Mouse (Mus musculus) brain, adult 2 months (tissue): ENCODE results near the gene Myh3.

Experiments used
- DNase-seq: peaks from one replicate; pipeline ENCODE4 v3.0.0; 2011; ENCODE audit warnings: low read depth, low spot score

The Myh3 gene

DNA sequence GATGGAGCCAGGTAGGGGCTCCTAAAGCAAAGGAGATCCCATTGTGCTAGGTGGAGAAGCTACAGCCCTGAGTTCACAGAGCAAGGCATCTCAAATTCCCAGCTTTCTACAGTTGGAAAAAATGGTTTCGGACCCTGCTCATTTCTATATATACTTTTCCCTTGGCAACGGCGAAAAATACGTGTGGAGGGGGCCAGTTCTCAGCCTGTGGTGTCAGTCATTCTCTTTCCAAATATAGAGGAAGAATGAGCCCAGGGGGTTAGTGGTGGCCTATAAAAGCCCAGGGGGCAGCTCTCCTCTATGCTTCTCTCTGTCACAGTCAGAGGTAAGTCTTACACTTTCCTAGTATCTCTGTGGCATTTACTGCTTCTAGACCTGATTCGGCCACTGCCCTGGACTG is at the start of gene Myh3:
Myh3 (plus strand) TSS at position 301 of the 400 bp plus-strand sequence.
- no peak for DNase-seq

GRCm38 (mm10) chr11:67030904-67031602 is 47.0 kb upstream of the Myh3 start:
- no peak for DNase-seq

DNA sequence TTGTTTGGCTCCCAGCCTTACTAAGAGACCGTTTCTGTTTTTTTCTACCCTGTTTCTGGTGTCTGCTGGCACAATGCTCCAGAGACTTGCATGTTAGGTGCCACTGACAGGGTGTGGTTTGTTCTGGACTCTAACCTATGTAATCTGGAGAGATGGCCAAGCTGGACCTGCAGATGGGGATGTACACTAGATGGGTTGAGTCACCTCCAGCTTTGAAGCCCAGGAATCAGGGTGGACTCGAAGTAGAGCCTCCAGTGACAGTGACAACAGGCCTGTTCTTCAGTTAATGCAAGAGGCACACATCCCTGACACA is 46.5 kb upstream of the Myh3 start:
- no peak for DNase-seq

DNA sequence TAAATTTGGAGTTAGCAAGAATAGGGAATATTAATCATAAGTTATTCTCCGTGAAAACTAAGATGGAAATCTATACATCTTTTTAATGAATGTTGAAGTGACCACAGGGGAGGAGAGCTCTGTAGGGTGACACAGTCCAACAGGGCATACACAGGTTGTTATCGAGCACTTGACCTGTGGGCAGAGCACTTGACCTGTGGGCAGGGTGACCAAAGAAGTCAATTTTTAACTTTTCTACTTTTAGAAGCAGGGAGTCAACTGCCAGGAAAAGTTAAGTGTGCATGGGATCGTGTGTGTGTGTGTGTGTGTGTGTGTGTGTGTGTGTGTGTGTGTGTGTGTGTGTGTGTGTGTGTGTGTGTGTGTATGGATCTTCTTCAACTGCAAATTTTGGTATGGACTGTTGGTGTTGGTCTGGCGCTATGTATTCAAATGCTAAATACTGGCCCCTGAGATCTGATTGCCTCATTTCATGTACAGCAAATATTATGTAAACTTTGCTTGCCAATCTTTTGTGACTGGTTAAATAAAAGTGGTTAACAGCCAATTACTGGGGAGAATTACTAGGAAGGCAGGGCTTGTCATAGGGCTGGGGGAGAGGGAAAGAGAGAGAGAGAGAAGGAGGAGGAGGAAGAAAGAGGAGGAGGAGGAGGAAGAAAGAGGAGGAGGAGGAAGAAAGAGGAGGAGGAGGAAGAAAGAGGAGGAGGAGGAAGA is 43.2 kb upstream of the Myh3 start:
- DNase-seq: no peak

DNA sequence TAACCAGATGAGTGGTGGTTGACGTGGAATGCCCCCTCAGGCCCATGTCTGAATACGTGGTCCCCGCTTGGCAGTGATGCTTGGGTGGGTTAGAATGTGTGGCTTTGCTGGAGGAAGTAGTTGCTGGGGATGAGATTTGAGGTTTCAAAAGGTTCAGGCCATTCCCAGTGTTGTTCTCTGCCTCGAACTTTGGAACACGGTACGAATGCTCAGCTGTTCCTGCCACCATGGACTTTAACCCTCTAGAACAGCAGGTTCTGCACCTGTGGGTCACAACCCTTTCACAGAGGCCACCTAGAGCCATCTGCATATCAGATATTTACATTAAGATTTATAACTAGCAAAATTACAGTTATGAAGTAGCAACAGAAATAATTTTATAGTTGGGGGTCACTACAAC is 41.9 kb upstream of the Myh3 start:
- no peak for DNase-seq

DNA sequence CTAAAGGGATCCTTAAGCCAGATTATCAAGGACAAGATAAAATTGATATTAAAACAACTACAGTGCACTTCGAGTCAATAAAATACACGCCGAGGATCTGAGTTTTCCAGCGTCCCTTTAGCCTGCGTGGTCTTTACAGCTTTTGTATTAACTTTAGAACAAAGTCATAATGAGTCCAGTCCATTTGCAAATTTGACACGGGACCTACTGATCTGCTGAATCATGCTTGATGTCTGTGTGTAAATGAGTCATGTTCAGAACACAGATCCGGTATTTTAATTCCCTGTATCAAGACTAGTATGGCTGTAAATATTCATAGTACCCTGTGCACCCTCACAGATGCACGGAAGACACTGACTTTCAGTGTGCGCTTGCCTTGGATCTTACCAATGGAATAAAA is 41.2 kb upstream of the Myh3 start:
- no peak for DNase-seq

DNA sequence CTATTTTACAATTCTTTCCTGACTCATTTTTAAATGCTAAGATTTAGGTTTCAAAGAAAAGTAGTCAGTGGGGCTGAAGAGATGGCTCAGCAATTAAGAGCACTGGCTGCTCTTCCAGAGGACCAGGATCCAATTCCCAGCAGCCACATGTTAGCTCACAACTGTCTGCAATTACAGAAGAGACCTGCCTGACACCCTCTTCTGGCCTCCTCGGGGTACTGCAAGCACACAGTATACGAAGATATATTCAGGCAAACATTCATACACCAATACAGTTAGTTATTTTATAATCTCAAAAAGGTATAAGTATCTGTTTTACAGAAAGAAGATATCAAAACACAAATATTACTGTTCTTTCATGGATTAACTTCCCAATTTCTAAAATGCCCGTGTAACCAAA is 38.3 kb upstream of the Myh3 start:
- DNase-seq: no peak

DNA sequence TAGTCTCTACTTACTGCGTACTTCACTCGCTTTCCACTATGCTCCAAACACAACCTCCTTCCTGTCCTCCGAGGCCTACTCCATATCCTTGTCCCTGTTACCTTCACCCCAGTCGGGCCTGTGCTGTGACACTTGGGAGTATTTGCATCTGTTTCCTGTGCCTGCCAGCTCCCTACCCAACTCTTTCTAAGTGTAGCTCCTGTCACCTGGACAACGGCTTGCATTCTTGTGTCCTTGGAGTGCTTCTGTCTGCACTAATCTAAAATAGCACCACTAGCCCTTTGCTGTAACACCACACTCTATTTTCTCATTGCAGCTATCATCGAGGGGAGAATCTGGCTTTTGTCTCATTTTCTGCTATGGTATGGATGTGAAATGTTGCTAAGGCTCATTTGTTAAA is 37.6 kb upstream of the Myh3 start:
- no peak for DNase-seq

DNA sequence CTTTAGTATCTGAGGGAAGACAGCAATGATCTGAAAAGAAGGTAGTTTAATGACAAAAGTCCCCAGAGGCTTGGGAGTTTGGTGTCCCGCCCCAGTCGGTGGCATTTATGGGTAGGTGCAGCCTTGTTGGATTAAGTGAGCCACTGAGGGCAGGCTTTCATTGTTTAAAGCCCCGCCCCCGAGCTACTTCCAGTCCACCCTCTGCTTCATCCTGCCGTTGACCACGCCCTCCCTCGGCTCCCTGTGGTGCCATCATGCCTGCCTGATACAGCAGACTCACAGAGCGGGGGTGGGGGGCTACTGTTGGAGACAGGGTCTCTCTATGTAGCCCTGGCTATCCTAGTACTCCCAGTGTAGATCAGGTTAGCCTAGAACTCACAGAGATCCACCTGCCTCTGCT is 35.1 kb upstream of the Myh3 start:
- no peak for DNase-seq

- DNase-seq: no peak
These were observed 33.1 kb upstream of the Myh3 start for GRCm38 (mm10) chr11:67044959-67045358.

GRCm38 (mm10) chr11:67047199-67047598 is 30.9 kb upstream of the Myh3 start:
- no peak for DNase-seq

DNA sequence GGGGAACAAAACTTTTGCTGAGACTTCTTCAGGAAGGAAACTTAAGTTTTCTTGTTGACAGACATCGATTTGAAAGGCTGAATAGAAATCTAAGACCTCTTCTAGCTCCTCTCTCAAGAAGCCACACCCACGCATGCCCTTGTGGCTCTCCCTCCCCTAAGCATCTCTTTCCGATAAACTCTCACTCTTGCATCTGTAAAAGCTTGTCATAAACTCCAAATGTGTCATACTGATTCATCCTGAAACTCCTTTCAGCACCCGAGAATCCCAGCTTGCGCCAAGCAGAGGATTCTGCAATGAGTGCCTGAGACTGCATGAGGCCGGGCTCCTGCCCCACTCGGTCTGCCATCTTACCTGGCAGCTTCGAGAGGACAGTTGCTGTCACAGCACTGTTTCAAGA is 29.6 kb upstream of the Myh3 start:
- no peak for DNase-seq

- DNase-seq: no peak
These were observed 28.8 kb upstream of the Myh3 start for GRCm38 (mm10) chr11:67049256-67049655.

- peak; percentile 49 for DNase-seq
These were observed 26.3 kb upstream of the Myh3 start for GRCm38 (mm10) chr11:67051676-67052320.

DNA sequence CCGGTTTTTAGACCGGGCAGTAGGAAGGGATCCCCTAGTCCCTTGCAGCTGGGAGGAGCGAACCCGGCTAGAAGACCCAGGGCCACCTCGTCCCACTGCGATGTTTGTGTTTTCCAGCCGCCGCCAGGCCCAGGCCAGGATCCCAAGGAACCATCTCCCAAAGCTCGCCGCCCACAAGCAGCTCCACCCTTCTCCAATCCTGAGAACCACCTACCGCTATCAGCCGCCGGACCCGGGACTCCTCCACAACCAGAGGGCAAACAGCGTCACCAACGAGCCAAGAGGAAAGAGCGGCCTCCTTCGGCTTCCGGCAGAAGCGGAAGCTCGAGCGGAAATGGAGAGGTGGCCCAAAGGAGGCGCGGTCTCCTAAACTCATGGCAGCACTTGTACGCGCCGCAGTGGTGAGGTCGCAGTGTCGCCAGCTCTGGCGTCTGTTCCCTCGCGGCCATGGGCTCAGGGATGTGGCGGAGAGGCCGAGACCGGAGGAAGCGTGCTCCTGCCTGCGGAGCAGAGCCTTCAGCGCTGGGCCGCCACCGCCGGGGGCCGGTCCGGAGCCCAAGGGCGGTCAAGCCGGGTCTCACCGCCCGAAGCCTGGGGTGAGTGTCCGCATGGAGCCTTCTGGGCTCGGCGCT is 25.7 kb upstream of the Myh3 start, which contains the start of the genes Adprm and Sco1:
Adprm (minus strand) TSS at position 274 of the 632 bp plus-strand sequence.
Sco1 (plus strand) TSS at position 350 of the 632 bp plus-strand sequence.
- DNase-seq: peak; percentile 96

- no peak for DNase-seq
These were observed 23.2 kb upstream of the Myh3 start for GRCm38 (mm10) chr11:67054754-67055365.

- DNase-seq: peak; percentile 69
These were observed 16.8 kb upstream of the Myh3 start for GRCm38 (mm10) chr11:67061311-67061710.

- DNase-seq: peak; percentile 52
These were observed 15.4 kb upstream of the Myh3 start for GRCm38 (mm10) chr11:67062726-67063125.

DNA sequence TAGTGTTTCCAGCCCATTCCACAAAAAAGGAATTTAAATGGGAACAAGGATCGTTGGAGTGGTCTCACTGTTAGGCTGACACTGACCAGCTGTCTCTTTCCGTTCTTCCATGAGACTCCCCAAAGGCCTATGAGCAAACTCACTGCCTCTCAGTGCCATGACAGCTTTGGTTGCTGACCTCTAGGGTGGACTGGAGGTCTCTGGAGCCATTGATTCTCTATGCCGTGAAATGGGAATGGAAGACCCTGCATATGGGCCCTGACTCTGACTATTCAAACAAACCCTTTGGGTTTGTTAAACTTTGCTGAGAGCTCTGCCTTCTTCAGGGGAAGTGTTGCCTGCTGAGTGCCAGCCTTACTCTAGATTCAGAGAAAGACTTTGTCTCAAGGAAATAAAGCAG is 10.4 kb upstream of the Myh3 start:
- DNase-seq: no peak

GRCm38 (mm10) chr11:67072615-67073130 is 5.4 kb upstream of the Myh3 start:
- DNase-seq: peak; percentile 42

DNA sequence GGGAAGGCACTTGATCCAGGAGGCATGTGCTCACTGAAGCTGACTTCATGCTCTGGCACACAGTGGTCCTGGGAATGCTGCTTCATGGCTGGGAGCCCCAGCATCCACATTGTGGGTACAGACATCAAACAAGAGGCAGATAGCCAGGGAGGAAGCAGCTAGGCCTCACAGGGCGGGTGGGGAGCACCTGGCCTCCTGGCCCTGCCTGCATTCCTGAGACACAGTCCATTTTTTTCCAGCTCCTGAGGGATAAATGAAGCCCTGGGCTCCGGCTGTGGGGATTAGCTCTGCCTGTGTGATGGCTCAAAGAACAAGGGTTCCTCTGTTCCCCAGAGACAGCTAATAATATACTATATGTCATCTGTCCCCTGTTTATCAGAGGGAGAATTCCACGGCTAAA is 3.1 kb upstream of the Myh3 start:
- DNase-seq: peak; percentile 20

- DNase-seq: no peak
These were observed 1.3 kb upstream of the Myh3 start for GRCm38 (mm10) chr11:67076781-67077180.
